Mouse (Mus musculus): ENCODE measurements at regions not wholly inside any gene's neighbourhood (a gene's known extent, or its start where the extent isn't known, plus 50 kb on each side); places are given as distances from the start of the nearest gene placed in this dataset.

- H3K4me1 ChIP-seq: no peaks in the 10 kb centered on the region
- H3K36me3 ChIP-seq: no peaks in the 10 kb centered on the region
- no peak overlapping the region for H3K4me3 ChIP-seq
- H3K9ac ChIP-seq: no peak overlapping the region
- 61% methylated on average over 5 of the region's 5 CpGs for WGBS (ENCODE audit: insufficient replicate concordance)
- H3K27ac ChIP-seq: no peak overlapping the region
- H3K4me2 ChIP-seq: no peak overlapping the region
- no peak for ATAC-seq
- H3K9me3 ChIP-seq (replicated peaks): no peaks in the 10 kb centered on the region
- H3K27me3 ChIP-seq (replicated peaks): no peaks in the 10 kb centered on the region
Observed at GRCm38 (mm10) chr7:129903126-129903525, 311.5 kb downstream of the Wdr11 start.

DNA sequence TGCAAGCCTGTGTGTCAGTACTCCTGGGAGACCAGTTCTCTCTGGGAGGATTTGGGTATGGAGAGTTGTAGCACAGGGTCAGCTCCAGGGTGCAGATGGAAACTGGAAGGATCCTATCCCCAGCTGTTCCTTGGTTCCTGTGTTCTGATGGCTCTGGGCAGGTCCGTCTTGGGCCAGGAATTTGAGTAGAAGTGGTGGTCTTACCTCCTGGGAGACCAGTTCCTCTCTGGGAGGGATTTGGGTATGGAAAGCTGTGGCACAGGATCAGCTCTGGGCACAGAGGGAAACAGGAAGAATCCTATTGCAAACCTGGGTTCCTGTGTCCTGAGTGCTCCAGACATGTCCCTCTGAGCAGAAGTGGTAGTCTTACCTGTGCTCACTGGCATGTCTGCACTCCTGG is 314.5 kb downstream of the Wdr11 start:
- Histone ChIP-seq H3K4me1 (no peaks in the 10 kb centered on the region), H3K9me3 (replicated peaks) (no peaks in the 10 kb centered on the region), H3K36me3 (no peaks in the 10 kb centered on the region), H3K4me3 (no peak overlapping the region), H3K27ac (no peak overlapping the region), H3K4me2 (no peak overlapping the region), H3K9ac (no peak overlapping the region), H3K27me3 (replicated peaks) (no peaks in the 10 kb centered on the region)
- WGBS (ENCODE audit: insufficient replicate concordance): 58% methylated on average over 1 of the region's 1 CpGs
- no peak for ATAC-seq

DNA sequence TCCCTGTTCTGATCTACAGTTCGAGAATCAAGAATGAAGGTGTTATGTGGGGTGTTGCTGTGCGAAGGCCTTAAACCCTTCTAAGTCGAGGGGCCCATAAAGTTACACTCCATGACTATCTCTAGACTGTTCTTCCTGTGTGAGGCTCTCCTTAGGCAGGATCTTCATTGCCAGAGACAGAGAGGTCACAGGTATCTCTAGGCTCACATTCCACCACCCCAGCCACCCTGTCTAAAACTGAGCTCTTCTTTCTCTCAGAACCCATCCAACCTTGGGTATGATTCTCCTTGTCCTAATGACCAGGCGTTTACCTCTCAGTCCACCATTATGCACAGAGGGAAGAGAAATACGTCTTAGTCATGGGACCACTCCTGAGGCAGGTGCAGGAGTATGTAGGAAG is 317.2 kb downstream of the Wdr11 start:
- no peak overlapping the region for H3K4me3 ChIP-seq
- H3K9ac ChIP-seq: no peak overlapping the region
- no peak overlapping the region for H3K4me2 ChIP-seq
- no peaks in the 10 kb centered on the region for H3K4me1 ChIP-seq
- no peaks in the 10 kb centered on the region for H3K27me3 ChIP-seq (replicated peaks)
- no peaks in the 10 kb centered on the region for H3K36me3 ChIP-seq
- 59% methylated on average over 5 of the region's 5 CpGs for WGBS (ENCODE audit: insufficient replicate concordance)
- no peak overlapping the region for H3K27ac ChIP-seq
- ATAC-seq: no peak
- no peaks in the 10 kb centered on the region for H3K9me3 ChIP-seq (replicated peaks)

DNA sequence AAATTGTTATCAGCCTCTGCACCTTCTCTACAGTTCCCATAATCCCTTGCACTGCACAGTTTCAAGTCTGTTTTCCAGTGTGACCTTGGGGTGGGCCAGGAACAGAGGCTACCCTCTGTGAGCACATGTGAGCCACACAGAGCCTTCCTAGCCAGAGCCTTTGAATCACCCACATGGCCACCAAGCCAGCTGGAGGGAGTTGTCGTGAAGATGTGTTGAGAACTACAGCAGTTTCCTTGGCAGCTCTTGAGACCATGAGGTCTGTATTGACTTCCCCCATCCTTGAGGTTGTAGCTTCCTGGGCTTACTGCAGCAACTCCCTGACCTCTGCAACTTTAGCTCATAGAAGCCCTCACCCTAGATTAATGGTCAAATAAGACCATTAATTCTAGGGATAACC is 318.1 kb downstream of the Wdr11 start:
- no peaks in the 10 kb centered on the region for H3K36me3 ChIP-seq
- H3K4me2 ChIP-seq: no peak overlapping the region
- H3K27ac ChIP-seq: no peak overlapping the region
- H3K27me3 ChIP-seq (replicated peaks): no peaks in the 10 kb centered on the region
- H3K4me1 ChIP-seq: no peaks in the 10 kb centered on the region
- WGBS (ENCODE audit: insufficient replicate concordance): 79% methylated on average over 1 of the region's 1 CpGs
- ATAC-seq: no peak
- no peaks in the 10 kb centered on the region for H3K9me3 ChIP-seq (replicated peaks)
- H3K4me3 ChIP-seq: no peak overlapping the region
- H3K9ac ChIP-seq: no peak overlapping the region

- H3K27me3 ChIP-seq (replicated peaks): no peaks in the 10 kb centered on the region
- no peaks in the 10 kb centered on the region for H3K36me3 ChIP-seq
- no peaks in the 10 kb centered on the region for H3K4me1 ChIP-seq
- H3K9ac ChIP-seq: no peak overlapping the region
- no peak overlapping the region for H3K4me3 ChIP-seq
- H3K4me2 ChIP-seq: no peak overlapping the region
- no peak for ATAC-seq
- H3K27ac ChIP-seq: no peak overlapping the region
- H3K9me3 ChIP-seq (replicated peaks): no peaks in the 10 kb centered on the region
- WGBS (ENCODE audit: insufficient replicate concordance): 37% methylated on average over 3 of the region's 3 CpGs
Observed at GRCm38 (mm10) chr7:129910826-129911225, 319.2 kb downstream of the Wdr11 start.

- Histone ChIP-seq H3K4me3 (no peak overlapping the region), H3K4me1 (no peaks in the 10 kb centered on the region), H3K4me2 (no peak overlapping the region), H3K27me3 (replicated peaks) (no peaks in the 10 kb centered on the region), H3K9ac (no peak overlapping the region), H3K36me3 (no peaks in the 10 kb centered on the region), H3K9me3 (replicated peaks) (no peaks in the 10 kb centered on the region), H3K27ac (no peak overlapping the region)
- 79% methylated on average over 6 of the region's 6 CpGs for WGBS (ENCODE audit: insufficient replicate concordance)
- no peak for ATAC-seq
Observed at GRCm38 (mm10) chr7:129914871-129915270, 323.2 kb downstream of the Wdr11 start.

DNA sequence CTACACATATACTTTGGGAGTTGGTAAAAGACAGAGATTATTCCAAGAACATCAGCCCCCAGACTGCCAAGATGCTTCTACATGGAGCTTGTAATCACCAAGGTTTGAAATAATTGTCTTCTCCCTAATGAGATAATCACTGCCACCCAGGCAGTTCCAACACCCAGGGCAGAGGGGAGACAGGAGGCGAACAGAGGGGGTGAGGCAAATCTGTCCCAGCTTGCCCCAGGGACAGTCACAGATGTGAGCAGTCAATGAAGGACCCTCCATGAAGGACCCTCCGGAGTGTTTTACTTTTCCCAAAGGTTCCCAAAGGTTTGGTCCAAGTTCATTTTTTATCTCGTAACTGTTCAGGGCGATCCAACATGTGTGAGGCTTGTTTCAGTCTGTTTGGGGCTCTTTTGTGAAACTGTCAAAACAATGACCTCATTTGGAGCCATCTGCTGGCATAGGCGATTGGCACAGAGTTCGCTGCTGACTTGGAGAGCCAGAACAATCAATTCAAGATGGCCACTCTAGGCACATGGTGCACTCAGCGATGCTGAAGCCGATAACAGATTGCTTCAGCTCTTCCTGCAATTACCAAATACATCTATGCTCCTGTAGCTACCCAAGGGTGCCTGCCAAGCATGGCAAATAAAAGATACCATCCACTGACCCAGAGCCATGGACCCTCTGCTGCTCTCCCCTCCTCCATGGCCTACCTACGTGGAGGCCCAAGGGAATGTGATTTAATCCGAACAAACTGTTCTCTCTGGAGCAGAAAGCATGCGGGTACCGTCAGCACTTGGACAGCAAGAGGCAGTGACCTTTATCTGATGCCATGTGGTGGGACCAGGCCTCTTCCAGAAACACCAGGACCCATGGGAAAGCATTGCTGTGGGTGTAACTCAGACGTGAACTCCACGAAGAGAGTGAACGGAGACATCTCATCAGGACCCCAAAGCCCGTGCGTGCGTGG is 326.9 kb downstream of the Wdr11 start:
- ATAC-seq: no peak
- Histone ChIP-seq H3K4me2 (no peak overlapping the region), H3K9ac (no peak overlapping the region), H3K27me3 (replicated peaks) (no peaks in the 10 kb centered on the region), H3K9me3 (replicated peaks) (no peaks in the 10 kb centered on the region), H3K36me3 (no peaks in the 10 kb centered on the region), H3K4me1 (no peaks in the 10 kb centered on the region), H3K27ac (no peak overlapping the region), H3K4me3 (no peak overlapping the region)
- 74% methylated on average over 18 of the region's 18 CpGs for whole genome bisulfite sequencing (ENCODE audit: insufficient replicate concordance)

- H3K4me2 ChIP-seq: no peak overlapping the region
- no peak overlapping the region for H3K4me3 ChIP-seq
Observed at GRCm38 (mm10) chr7:129922291-129922690, 330.6 kb downstream of the Wdr11 start.

GRCm38 (mm10) chr7:129936731-129937130 is 345.1 kb downstream of the Wdr11 start:
- no peak overlapping the region for H3K4me2 ChIP-seq
- no peaks in the 10 kb centered on the region for H3K9me3 ChIP-seq (replicated peaks)
- H3K27ac ChIP-seq: no peak overlapping the region
- H3K27me3 ChIP-seq (replicated peaks): no peaks in the 10 kb centered on the region
- 60% methylated on average over 6 of the region's 6 CpGs for WGBS (ENCODE audit: insufficient replicate concordance)
- no peak overlapping the region for H3K4me3 ChIP-seq
- no peaks in the 10 kb centered on the region for H3K36me3 ChIP-seq
- no peak overlapping the region for H3K9ac ChIP-seq
- ATAC-seq: no peak
- H3K4me1 ChIP-seq: no peaks in the 10 kb centered on the region

More at GRCm38 (mm10) chr7:129922291-129922690, 330.6 kb downstream of the Wdr11 start:
- 58% methylated on average over 7 of the region's 7 CpGs for WGBS (ENCODE audit: insufficient replicate concordance)
- Histone ChIP-seq H3K27me3 (replicated peaks) (no peaks in the 10 kb centered on the region), H3K9me3 (replicated peaks) (no peaks in the 10 kb centered on the region), H3K4me1 (no peaks in the 10 kb centered on the region), H3K36me3 (no peaks in the 10 kb centered on the region), H3K9ac (no peak overlapping the region), H3K27ac (no peak overlapping the region)
- no peak for ATAC-seq

DNA sequence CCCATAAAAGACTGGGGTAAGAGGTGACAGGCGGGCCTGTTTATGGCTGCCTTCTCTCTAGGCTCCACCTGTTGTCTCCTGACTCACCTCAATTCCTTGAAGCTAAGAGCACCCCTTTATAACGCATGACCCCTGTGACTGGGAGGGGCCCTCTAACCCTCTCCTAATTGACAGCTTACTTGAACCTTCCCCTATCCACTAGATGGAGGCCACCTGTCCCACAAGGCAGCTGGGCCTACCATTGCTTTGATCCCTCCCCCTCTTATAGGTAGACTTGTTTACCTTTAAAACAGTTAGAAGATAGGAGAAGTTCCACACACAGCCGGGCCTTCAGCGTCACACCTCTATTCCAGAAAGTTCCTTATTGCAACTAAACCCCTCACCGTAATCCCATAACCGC is 346.1 kb downstream of the Wdr11 start:
- no peak overlapping the region for H3K4me3 ChIP-seq
- H3K9ac ChIP-seq: no peak overlapping the region
- H3K9me3 ChIP-seq (replicated peaks): no peaks in the 10 kb centered on the region
- H3K36me3 ChIP-seq: no peaks in the 10 kb centered on the region
- H3K4me1 ChIP-seq: no peaks in the 10 kb centered on the region
- no peaks in the 10 kb centered on the region for H3K27me3 ChIP-seq (replicated peaks)
- no peak overlapping the region for H3K4me2 ChIP-seq
- ATAC-seq: no peak
- 69% methylated on average over 6 of the region's 6 CpGs for WGBS (ENCODE audit: insufficient replicate concordance)
- no peak overlapping the region for H3K27ac ChIP-seq

GRCm38 (mm10) chr7:129938141-129938540 is 346.5 kb downstream of the Wdr11 start:
- H3K9ac ChIP-seq: no peak overlapping the region
- ATAC-seq: no peak
- H3K36me3 ChIP-seq: no peaks in the 10 kb centered on the region
- H3K9me3 ChIP-seq (replicated peaks): no peaks in the 10 kb centered on the region
- no peak overlapping the region for H3K4me2 ChIP-seq
- no peaks in the 10 kb centered on the region for H3K4me1 ChIP-seq
- H3K4me3 ChIP-seq: no peak overlapping the region
- no peaks in the 10 kb centered on the region for H3K27me3 ChIP-seq (replicated peaks)
- WGBS (ENCODE audit: insufficient replicate concordance): 69% methylated on average over 10 of the region's 10 CpGs
- no peak overlapping the region for H3K27ac ChIP-seq

DNA sequence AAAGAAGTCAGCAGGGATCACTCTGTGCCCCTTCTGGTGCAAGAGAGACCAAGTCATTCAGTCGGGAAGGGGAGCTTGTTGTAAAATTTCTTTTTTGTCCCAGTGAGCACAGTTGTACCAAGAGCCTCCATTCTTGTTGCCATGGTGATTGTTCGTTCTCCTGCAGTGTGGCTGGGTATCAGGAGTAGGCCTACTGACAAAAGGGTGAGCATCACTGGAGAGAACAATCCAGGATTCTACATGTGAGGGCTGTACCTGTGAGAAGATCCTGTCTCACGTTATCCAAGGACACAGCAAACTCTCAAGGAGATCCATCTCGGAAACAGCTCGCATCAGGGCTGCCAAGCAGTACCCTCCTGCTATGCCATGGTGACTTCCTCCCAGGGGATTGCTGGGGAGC is 347.6 kb downstream of the Wdr11 start:
- H3K36me3 ChIP-seq: no peaks in the 10 kb centered on the region
- no peaks in the 10 kb centered on the region for H3K9me3 ChIP-seq (replicated peaks)
- no peaks in the 10 kb centered on the region for H3K27me3 ChIP-seq (replicated peaks)
- no peaks in the 10 kb centered on the region for H3K4me1 ChIP-seq
- H3K9ac ChIP-seq: no peak overlapping the region
- ATAC-seq: no peak
- H3K4me3 ChIP-seq: no peak overlapping the region
- no peak overlapping the region for H3K4me2 ChIP-seq
- WGBS (ENCODE audit: insufficient replicate concordance): 60% methylated on average over 5 of the region's 5 CpGs
- no peak overlapping the region for H3K27ac ChIP-seq
